Mouse (Mus musculus) embryonic fibroblast, embryonic 13.5 days (primary cell): ENCODE measurements around the gene Pik3ip1. TPM values are rescaled to one million over a fixed set of nuclear protein-coding genes. Genes with fewer than 3 reads are reported as not detected.
A peak's percentile ranks its signal among the peaks of the same experiment; 100 is the strongest.

Experiments used
- H3K27ac ChIP-seq: 2 replicates; pipeline ENCODE4 v1.5.1; 2012; ENCODE audit warnings: low read length, control low read depth, inconsistent platforms; ENCODE audit not compliant: insufficient read depth
- H3K4me1 ChIP-seq: 2 replicates; pipeline ENCODE4 v1.6.1; 2011; ENCODE audit warnings: low read length; ENCODE audit not compliant: control insufficient read depth, insufficient read depth
- H3K4me3 ChIP-seq: 2 replicates; pipeline ENCODE4 v1.5.1; 2011; ENCODE audit warnings: mild to moderate bottlenecking, control low read depth, low read length; ENCODE audit not compliant: insufficient read depth
- CTCF ChIP-seq: IDR thresholded peaks from 2 replicates; pipeline ENCODE4 v1.5.1; 2011; ENCODE audit warnings: mild to moderate bottlenecking, control low read depth, low read length, moderate library complexity, borderline replicate concordance; ENCODE audit not compliant: insufficient read depth
- POLR2A ChIP-seq: IDR thresholded peaks from 2 replicates; pipeline ENCODE4 v1.6.1; 2011; ENCODE audit warnings: low read depth, mild to moderate bottlenecking, control low read depth, low read length, moderate library complexity
- polyA plus RNA-seq: library from polyadenylated mRNA; stranded (reverse); fragments of >200 nt; gene quantifications from 2 replicates; pipeline ENCODE4 v1.2.4, GENCODE M21; 2011; ENCODE audit warnings: low read depth; ENCODE audit not compliant: missing spikeins, insufficient read length

The Pik3ip1 gene
- polyA plus RNA-seq, 1 experiment: 21.1 TPM

- Histone ChIP-seq H3K27ac (peak overlapping the region; percentile 50; the same call in 1 of the 2 replicates), H3K4me3 (no peak overlapping the region), H3K4me1 (peaks cover 14% of the 10 kb centered on the region)
- TF ChIP-seq POLR2A: no peak
- TF ChIP-seq CTCF: no peak
Measured at GRCm38 (mm10) chr11:3347835-3348195, 17.6 kb downstream of the Pik3ip1 start.

GRCm38 (mm10) chr11:3348576-3349342 lies 18.6 kb downstream of the Pik3ip1 start:
- Histone ChIP-seq H3K4me3 (no peak overlapping the region), H3K27ac (peak overlapping the region; percentile 50), H3K4me1 (peaks cover 14% of the 10 kb centered on the region)
- TF ChIP-seq CTCF (no peak), POLR2A (no peak)

- peak overlapping the region; percentile 50 for H3K27ac ChIP-seq
- H3K4me1 ChIP-seq: peaks cover 14% of the 10 kb centered on the region
- H3K4me3 ChIP-seq: no peak overlapping the region
- TF ChIP-seq POLR2A (no peak), CTCF (no peak)
Measured at GRCm38 (mm10) chr11:3349343-3349695, 19.1 kb downstream of the Pik3ip1 start.

GRCm38 (mm10) chr11:3352131-3352530 lies 21.9 kb downstream of the Pik3ip1 start:
- TF ChIP-seq CTCF (no peak), POLR2A (no peak)
- Histone ChIP-seq H3K4me1 (peaks cover 14% of the 10 kb centered on the region), H3K27ac (no peak overlapping the region), H3K4me3 (no peak overlapping the region)

- TF ChIP-seq POLR2A: no peak
- TF ChIP-seq CTCF: peak; percentile 33; the same call in 1 of the 2 replicates
Measured at GRCm38 (mm10) chr11:3352990-3353585, 22.9 kb downstream of the Pik3ip1 start.

GRCm38 (mm10) chr11:3362854-3363253 lies 32.7 kb downstream of the Pik3ip1 start:
- no peak for TF ChIP-seq POLR2A
- TF ChIP-seq CTCF: no peak
- no peak overlapping the region for H3K27ac ChIP-seq
- no peaks in the 10 kb centered on the region for H3K4me1 ChIP-seq
- no peak overlapping the region for H3K4me3 ChIP-seq

More at GRCm38 (mm10) chr11:3352990-3353585, 22.9 kb downstream of the Pik3ip1 start:
- Histone ChIP-seq H3K27ac (no peak overlapping the region), H3K4me1 (peaks cover 14% of the 10 kb centered on the region), H3K4me3 (no peak overlapping the region)

- H3K4me3 ChIP-seq: no peak overlapping the region
- no peak overlapping the region for H3K27ac ChIP-seq
- H3K4me1 ChIP-seq: no peaks in the 10 kb centered on the region; the same call in 1 of the 2 replicates
- TF ChIP-seq POLR2A: no peak
- no peak for TF ChIP-seq CTCF
Measured at GRCm38 (mm10) chr11:3366411-3366810, 36.2 kb downstream of the Pik3ip1 start.

- Histone ChIP-seq H3K27ac (no peak overlapping the region), H3K4me3 (0 out of 2 replicates have a peak overlapping the region, but pooled peaks have one; percentile 3), H3K4me1 (peaks cover 8% of the 10 kb centered on the region)
- no peak for TF ChIP-seq CTCF
- no peak for TF ChIP-seq POLR2A
Measured at GRCm38 (mm10) chr11:3368983-3369382, 38.8 kb downstream of the Pik3ip1 start.

- H3K27ac ChIP-seq: no peak overlapping the region
- peaks cover 8% of the 10 kb centered on the region for H3K4me1 ChIP-seq
- no peak for TF ChIP-seq POLR2A
- TF ChIP-seq CTCF: no peak
- peak overlapping the region; percentile 66; the same call in 1 of the 2 replicates for H3K4me3 ChIP-seq
Measured at GRCm38 (mm10) chr11:3369449-3369848, 39.2 kb downstream of the Pik3ip1 start.

GRCm38 (mm10) chr11:3370162-3370561 lies 40.0 kb downstream of the Pik3ip1 start:
- Histone ChIP-seq H3K4me1 (peaks cover 9% of the 10 kb centered on the region), H3K27ac (peak overlapping the region; percentile 0; the same call in 1 of the 2 replicates)

More at GRCm38 (mm10) chr11:3370162-3370561, 40.0 kb downstream of the Pik3ip1 start:
- TF ChIP-seq POLR2A: no peak
- no peak for TF ChIP-seq CTCF
- H3K4me3 ChIP-seq: peak overlapping the region; percentile 66
